Mouse (Mus musculus): ENCODE measurements around the gene Fcer1g. TPM values are rescaled to one million over a fixed set of nuclear protein-coding genes. Genes with fewer than 3 reads are reported as not detected.

Gene Fcer1g
- polyA plus RNA-seq, 1 experiment from 2014 or later: 22.0 TPM

- Histone ChIP-seq H3K9me3 (no peaks in the 10 kb centered on the region), H3K27ac (replicated peaks) (no peak overlapping the region), H3K36me3 (no peaks in the 10 kb centered on the region), H3K4me1 (peaks cover 11% of the 10 kb centered on the region), H3K4me3 (no peak overlapping the region), H3K9ac (replicated peaks) (no peak overlapping the region), H3K27me3 (peaks cover 16% of the 10 kb centered on the region; the same call in 1 of the 2 replicates), H3K4me2 (replicated peaks) (no peak overlapping the region)
- 30% methylated on average over 13 of the region's 13 CpGs for WGBS
- ATAC-seq (replicated peaks): no peak
These were observed 46.1 kb downstream of the Fcer1g start for GRCm38 (mm10) chr1:171187851-171188700.

GRCm38 (mm10) chr1:171185655-171186054 lies 48.5 kb downstream of the Fcer1g start:
- Histone ChIP-seq H3K4me1 (0 out of 2 replicates have a peak, but pooled peaks cover 8% of the 10 kb centered on the region), H3K4me3 (no peak overlapping the region), H3K9ac (replicated peaks) (no peak overlapping the region), H3K27ac (replicated peaks) (no peak overlapping the region), H3K4me2 (replicated peaks) (no peak overlapping the region), H3K9me3 (no peaks in the 10 kb centered on the region), H3K36me3 (no peaks in the 10 kb centered on the region), H3K27me3 (no peaks in the 10 kb centered on the region)
- ATAC-seq (replicated peaks): no peak
- 54% methylated on average over 8 of the region's 8 CpGs for WGBS

GRCm38 (mm10) chr1:171184314-171184713 lies 49.9 kb downstream of the Fcer1g start:
- ATAC-seq (replicated peaks): no peak
- Histone ChIP-seq H3K27ac (replicated peaks) (no peak overlapping the region), H3K4me1 (0 out of 2 replicates have a peak, but pooled peaks cover 8% of the 10 kb centered on the region), H3K4me3 (no peak overlapping the region), H3K4me2 (replicated peaks) (no peak overlapping the region), H3K9ac (replicated peaks) (no peak overlapping the region), H3K9me3 (no peaks in the 10 kb centered on the region), H3K27me3 (no peaks in the 10 kb centered on the region), H3K36me3 (no peaks in the 10 kb centered on the region)
- WGBS: 90% methylated on average over 7 of the region's 7 CpGs

- H3K27ac ChIP-seq (replicated peaks): no peak overlapping the region
- no peak for ATAC-seq (replicated peaks)
- no peak overlapping the region for H3K4me2 ChIP-seq (replicated peaks)
- no peak overlapping the region for H3K4me3 ChIP-seq
- H3K9me3 ChIP-seq: no peaks in the 10 kb centered on the region
- 79% methylated on average over 3 of the region's 3 CpGs for WGBS
- H3K4me1 ChIP-seq: 0 out of 2 replicates have a peak, but pooled peaks cover 4% of the 10 kb centered on the region
- H3K9ac ChIP-seq (replicated peaks): no peak overlapping the region
- no peaks in the 10 kb centered on the region for H3K36me3 ChIP-seq
- H3K27me3 ChIP-seq: no peaks in the 10 kb centered on the region
These were observed 50.5 kb downstream of the Fcer1g start for GRCm38 (mm10) chr1:171183620-171184019.

- Histone ChIP-seq H3K9ac (replicated peaks) (no peak overlapping the region), H3K9me3 (no peaks in the 10 kb centered on the region), H3K27me3 (no peaks in the 10 kb centered on the region), H3K4me2 (replicated peaks) (no peak overlapping the region), H3K4me3 (no peak overlapping the region), H3K4me1 (no peaks in the 10 kb centered on the region), H3K36me3 (no peaks in the 10 kb centered on the region), H3K27ac (replicated peaks) (no peak overlapping the region)
- 81% methylated on average over 3 of the region's 3 CpGs for WGBS
- ATAC-seq (replicated peaks): no peak
These were observed 51.1 kb downstream of the Fcer1g start for GRCm38 (mm10) chr1:171183025-171183424.

Other genes starting within 250 kb of the Fcer1g start
- 0.34 and 0.36 TPM in 2 replicates for gene Fcgr4, start 215.4 kb downstream of the Fcer1g start, polyA plus RNA-seq (2015; fragmentation: Nextera tagmentation; extraction: Ambion mirVana)
- 8.7 and 8.8 TPM in 2 replicates for gene Fcgr3, start 169.4 kb downstream of the Fcer1g start, polyA plus RNA-seq (2015; fragmentation: Nextera tagmentation; extraction: Ambion mirVana)
- gene Cfap126, start 120.4 kb downstream of the Fcer1g start, polyA plus RNA-seq (2015; fragmentation: Nextera tagmentation; extraction: Ambion mirVana): 4.0 and 10.3 TPM in 2 replicates
- 211 and 213 TPM in 2 replicates for gene Sdhc, start 83.8 kb downstream of the Fcer1g start, polyA plus RNA-seq (2015; fragmentation: Nextera tagmentation; extraction: Ambion mirVana)
- 0.23 TPM in 1 of 2 replicates, not detected in the other for gene Mpz, start 83.7 kb downstream of the Fcer1g start, polyA plus RNA-seq (2015; fragmentation: Nextera tagmentation; extraction: Ambion mirVana)
- 7.1 and 9.8 TPM in 2 replicates for gene Pcp4l1, start 38.1 kb downstream of the Fcer1g start, polyA plus RNA-seq (2015; fragmentation: Nextera tagmentation; extraction: Ambion mirVana)
- 0.22 and 0.38 TPM in 2 replicates for gene Nr1i3, start 20.4 kb downstream of the Fcer1g start, polyA plus RNA-seq (2015; fragmentation: Nextera tagmentation; extraction: Ambion mirVana)
- gene Tomm40l, start 11.9 kb downstream of the Fcer1g start, polyA plus RNA-seq (2015; fragmentation: Nextera tagmentation; extraction: Ambion mirVana): 42.0 and 46.6 TPM in 2 replicates
- 1.8 and 4.2 TPM in 2 replicates for gene Apoa2, start 9.3 kb downstream of the Fcer1g start, polyA plus RNA-seq (2015; fragmentation: Nextera tagmentation; extraction: Ambion mirVana)
- 8.1 and 8.3 TPM in 2 replicates for gene Adamts4, start 16.1 kb upstream of the Fcer1g start, polyA plus RNA-seq (2015; fragmentation: Nextera tagmentation; extraction: Ambion mirVana)
- gene Ndufs2, start 17.0 kb upstream of the Fcer1g start, polyA plus RNA-seq (2015; fragmentation: Nextera tagmentation; extraction: Ambion mirVana): 215 and 221 TPM in 2 replicates
- 107 and 111 TPM in 2 replicates for gene B4galt3, start 36.0 kb upstream of the Fcer1g start, polyA plus RNA-seq (2015; fragmentation: Nextera tagmentation; extraction: Ambion mirVana)
- gene Ppox, start 46.8 kb upstream of the Fcer1g start, polyA plus RNA-seq (2015; fragmentation: Nextera tagmentation; extraction: Ambion mirVana): 46.5 and 53.1 TPM in 2 replicates
- gene Usp21, start 53.6 kb upstream of the Fcer1g start, polyA plus RNA-seq (2015; fragmentation: Nextera tagmentation; extraction: Ambion mirVana): 132 and 135 TPM in 2 replicates
- 105 and 110 TPM in 2 replicates for gene Ufc1, start 60.7 kb upstream of the Fcer1g start, polyA plus RNA-seq (2015; fragmentation: Nextera tagmentation; extraction: Ambion mirVana)
- gene Dedd, start 94.8 kb upstream of the Fcer1g start, polyA plus RNA-seq (2015; fragmentation: Nextera tagmentation; extraction: Ambion mirVana): 56.6 and 57.3 TPM in 2 replicates
- 57.8 and 62.0 TPM in 2 replicates for gene Nit1, start 111.3 kb upstream of the Fcer1g start, polyA plus RNA-seq (2015; fragmentation: Nextera tagmentation; extraction: Ambion mirVana)
- gene Pfdn2, start 111.3 kb upstream of the Fcer1g start, polyA plus RNA-seq (2015; fragmentation: Nextera tagmentation; extraction: Ambion mirVana): 146 and 149 TPM in 2 replicates
- 3.8 and 4.0 TPM in 2 replicates for gene Klhdc9, start 126.4 kb upstream of the Fcer1g start, polyA plus RNA-seq (2015; fragmentation: Nextera tagmentation; extraction: Ambion mirVana)
- gene Nectin4, start 135.7 kb upstream of the Fcer1g start, polyA plus RNA-seq (2015; fragmentation: Nextera tagmentation; extraction: Ambion mirVana): 0.49 and 0.74 TPM in 2 replicates
- 0.61 and 0.71 TPM in 2 replicates for gene Arhgap30, start 154.6 kb upstream of the Fcer1g start, polyA plus RNA-seq (2015; fragmentation: Nextera tagmentation; extraction: Ambion mirVana)
- gene Usf1, start 176.9 kb upstream of the Fcer1g start, polyA plus RNA-seq (2015; fragmentation: Nextera tagmentation; extraction: Ambion mirVana): 229 and 235 TPM in 2 replicates
- gene Tstd1, start 184.5 kb upstream of the Fcer1g start, polyA plus RNA-seq (2015; fragmentation: Nextera tagmentation; extraction: Ambion mirVana): 12.3 and 13.0 TPM in 2 replicates
- gene F11r, start 203.2 kb upstream of the Fcer1g start, polyA plus RNA-seq (2015; fragmentation: Nextera tagmentation; extraction: Ambion mirVana): 9.6 and 10.1 TPM in 2 replicates